Mouse (Mus musculus) CD8-positive naive resting alpha-beta T cell, adult 2 months (primary cell): ENCODE data around the gene Ttc9c.

ENCODE experiments used
- DNase-seq, 2 experiments: peaks; one replicate each; pipeline ENCODE4 v3.0.0; 2022; ENCODE audit warnings: low read depth in 2 of 2, low spot score in 2 of 2

The Ttc9c gene

DNA sequence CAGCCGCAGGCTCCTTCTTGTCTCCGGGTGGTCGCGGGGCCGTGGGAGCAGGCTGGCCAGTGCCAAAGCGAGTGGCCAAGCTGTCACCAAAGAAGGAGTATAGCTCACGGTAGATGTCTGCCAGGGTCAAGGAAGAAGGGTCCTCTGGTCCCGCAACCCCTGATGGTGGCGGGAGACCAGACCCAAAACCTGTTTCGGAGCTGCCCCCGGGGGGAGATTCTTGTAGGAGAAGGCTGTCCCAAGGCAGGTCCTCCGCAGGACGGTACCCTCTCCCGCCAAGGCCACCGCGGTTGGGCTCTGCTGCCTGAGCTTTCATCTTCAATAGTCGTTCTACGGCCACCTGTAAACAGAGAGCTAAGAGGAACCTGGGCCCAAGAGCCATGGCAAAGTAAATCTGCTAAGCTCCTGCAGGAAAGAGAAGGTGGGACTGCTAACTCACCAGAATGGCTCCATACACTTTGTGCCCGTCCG is 44.1 kb downstream of the Ttc9c start:
- no peak for DNase-seq

DNA sequence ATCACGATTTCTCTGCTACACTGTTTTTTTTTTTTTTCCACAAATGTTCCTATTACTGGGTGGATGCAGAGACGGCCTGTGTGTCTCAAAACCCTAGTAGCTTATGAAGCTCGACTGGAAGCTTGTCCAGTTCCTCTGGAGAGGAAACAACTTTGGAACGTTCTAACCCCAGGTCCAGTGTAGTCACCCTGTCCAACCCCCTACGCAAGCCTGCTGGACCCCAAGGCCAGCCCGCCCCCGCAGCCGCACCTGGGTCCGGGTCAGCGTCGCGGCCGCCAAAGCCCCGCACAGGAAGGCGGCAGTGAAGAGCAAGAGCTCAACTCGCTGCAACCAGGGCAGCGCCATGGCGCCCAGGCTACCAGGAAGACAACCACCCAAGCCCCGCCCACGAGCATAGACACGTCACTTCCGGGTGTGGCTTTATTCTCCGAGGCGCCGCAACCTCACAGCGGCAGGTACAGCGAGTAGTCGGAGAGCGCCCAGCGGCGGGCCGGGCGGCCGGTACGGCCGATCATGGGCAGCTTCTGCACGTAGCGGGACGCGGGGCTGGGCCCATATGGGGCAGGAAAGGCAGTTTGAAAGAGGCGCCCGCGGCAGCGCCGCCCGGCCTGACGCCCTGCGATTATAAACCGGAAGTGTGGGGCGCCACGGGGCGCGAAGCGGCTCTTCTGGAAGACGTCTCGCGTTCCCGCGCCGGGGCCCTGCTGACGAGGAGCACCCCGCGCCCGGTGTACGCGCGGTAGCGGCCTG is 44.9 kb downstream of the Ttc9c start, which contains the start of gene Tmem179b:
Tmem179b (minus strand) TSS at position 382 of the 750 bp plus-strand sequence.
- peak; percentile 95 to 98 for DNase-seq

DNA sequence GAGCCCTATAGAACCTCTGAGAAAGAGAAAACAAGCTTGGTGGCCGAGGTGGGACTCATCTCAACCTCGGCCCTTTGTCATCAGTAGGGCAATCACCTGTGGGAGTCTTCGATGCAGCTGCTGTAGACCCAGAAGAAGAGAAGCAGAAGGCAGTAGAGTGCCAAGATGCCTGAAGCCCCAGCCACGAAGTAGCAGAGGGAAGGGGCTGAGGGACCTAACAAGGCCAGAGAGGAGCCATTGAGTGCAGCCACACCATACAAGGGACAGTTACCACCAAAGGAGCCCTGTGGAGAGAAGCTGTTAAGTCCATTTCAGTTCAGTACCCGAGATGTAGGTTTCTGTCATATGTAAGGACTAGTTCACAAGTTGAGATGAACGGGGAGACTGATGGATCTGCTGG is 45.7 kb downstream of the Ttc9c start:
- DNase-seq, result no peak

- DNase-seq, result no peak
Observed at GRCm38 (mm10) chr19:8772996-8773395, 46.1 kb downstream of the Ttc9c start.

- peak; percentile 72 to 75 for DNase-seq
Observed at GRCm38 (mm10) chr19:8770567-8771270, 48.4 kb downstream of the Ttc9c start, which contains the start of gene Tmem223. Tmem223 (plus strand) TSS chr19:8770996.

GRCm38 (mm10) chr19:8765562-8765961 is 53.6 kb downstream of the Ttc9c start:
- DNase-seq, result no peak

- DNase-seq, result no peak
Observed at GRCm38 (mm10) chr19:8763276-8763675, 55.9 kb downstream of the Ttc9c start.

GRCm38 (mm10) chr19:8760757-8761156 is 58.4 kb downstream of the Ttc9c start:
- no peak for DNase-seq
